Mouse (Mus musculus) cerebellum, adult 9-11 months (tissue): ENCODE measurements around the gene Wdpcp.

Source experiments
- DNase-seq: peaks from one replicate; pipeline ENCODE4 v3.0.0; 2022

Gene Wdpcp

DNA sequence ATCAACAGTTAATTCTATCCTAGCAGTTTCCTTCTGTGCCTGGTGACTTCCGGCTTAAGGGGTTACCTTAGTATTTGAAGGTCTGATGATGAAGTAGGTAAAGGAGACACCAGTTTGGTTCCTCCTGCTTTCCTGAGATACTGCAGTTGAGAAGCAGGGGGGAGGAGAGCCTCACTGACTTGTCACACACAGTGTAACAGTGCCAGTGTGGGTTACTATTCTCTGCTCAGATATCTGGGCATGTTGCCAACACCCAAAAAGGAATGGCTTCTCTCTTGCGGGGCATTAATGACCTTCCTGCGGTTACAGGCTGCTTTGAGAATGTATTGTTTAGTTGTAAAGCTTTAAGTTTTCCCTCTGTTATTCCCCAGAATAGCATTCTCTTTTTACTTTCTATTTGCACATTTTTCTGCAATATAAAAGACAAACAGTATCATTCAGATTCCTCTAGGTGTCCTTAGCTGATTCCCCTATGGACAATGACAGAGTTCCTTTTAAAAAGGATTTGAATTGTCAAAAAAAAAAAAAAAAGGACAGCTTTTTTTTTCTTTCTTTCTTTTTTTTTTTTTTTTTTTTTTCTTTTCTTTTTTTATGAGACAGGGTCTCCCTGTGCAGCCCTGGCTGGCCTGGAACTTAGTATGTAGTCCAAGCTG is 2.5 kb upstream of the Wdpcp start:
- DNase-seq = peak; percentile 67

GRCm38 (mm10) chr11:21570109-21570474 is 1.9 kb upstream of the Wdpcp start:
- DNase-seq = peak; percentile 17

GRCm38 (mm10) chr11:21570973-21571372 is 1.1 kb upstream of the Wdpcp start:
- peak; percentile 60 for DNase-seq

- no peak for DNase-seq
Observed at GRCm38 (mm10) chr11:21581472-21581871, 9.4 kb downstream of the Wdpcp start.

DNA sequence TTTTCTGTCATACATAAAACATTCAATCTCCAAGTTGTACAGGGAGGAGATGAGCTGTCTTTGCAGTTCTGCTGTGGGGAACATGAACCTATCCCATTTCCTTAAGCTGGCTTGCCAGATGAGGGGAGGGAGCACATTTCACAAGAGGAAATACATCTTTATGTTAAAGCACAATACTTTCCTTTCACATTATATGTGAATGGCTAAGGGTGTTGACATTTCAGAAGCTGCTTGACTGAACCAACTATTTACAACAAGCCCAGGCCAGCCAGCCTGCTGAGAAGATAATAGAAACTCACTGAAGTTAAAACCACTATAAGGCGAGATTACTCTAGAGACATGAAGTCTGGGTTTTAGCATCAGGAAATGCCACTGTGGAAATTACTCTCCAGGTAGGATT is 11.3 kb downstream of the Wdpcp start:
- no peak for DNase-seq

GRCm38 (mm10) chr11:21602497-21602896 is 30.5 kb downstream of the Wdpcp start:
- DNase-seq = no peak

DNA sequence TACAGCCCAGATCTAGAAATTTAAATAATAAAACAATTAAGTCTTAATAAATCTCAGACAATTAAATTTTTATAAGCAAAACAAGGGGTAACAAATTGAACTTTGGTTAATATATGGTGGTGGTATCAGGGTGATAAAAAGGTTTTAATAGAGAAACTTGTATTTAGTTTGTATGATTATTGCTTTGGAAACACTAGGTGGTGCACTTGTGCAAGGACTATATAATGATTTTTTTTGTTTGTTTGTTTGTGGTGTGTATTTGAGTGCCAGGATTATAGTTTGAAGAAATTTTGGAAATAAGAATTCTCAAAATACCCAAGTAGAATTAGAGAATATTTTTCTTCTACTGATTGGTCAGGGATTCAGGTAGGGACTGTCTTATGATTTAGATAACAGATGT is 43.9 kb downstream of the Wdpcp start:
- no peak for DNase-seq

GRCm38 (mm10) chr11:21634171-21634907 is 62.3 kb downstream of the Wdpcp start:
- DNase-seq = no peak

- DNase-seq = no peak
Observed at GRCm38 (mm10) chr11:21638341-21638740, 66.3 kb downstream of the Wdpcp start.

DNA sequence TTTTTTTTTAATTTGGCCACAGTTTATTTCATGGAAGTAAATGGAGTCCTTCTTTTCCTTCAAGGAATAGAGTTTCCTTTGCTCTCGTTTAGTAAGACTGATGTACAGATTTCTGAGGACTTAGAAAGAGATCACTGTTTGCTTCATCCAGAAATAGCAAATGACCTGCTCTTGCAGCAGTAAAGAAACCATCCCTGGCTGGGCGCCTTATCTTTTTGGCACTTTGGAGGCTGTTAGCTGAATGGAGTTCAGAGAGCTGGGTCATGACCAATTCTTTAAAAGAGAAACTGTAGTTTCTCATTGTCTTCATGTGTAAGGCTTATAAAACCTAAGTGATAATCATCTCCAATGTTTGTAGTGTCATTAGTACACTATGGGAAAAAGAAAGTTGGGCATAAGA is 67.5 kb downstream of the Wdpcp start:
- no peak for DNase-seq

GRCm38 (mm10) chr11:21644231-21644630 is 72.2 kb downstream of the Wdpcp start:
- DNase-seq = no peak

DNA sequence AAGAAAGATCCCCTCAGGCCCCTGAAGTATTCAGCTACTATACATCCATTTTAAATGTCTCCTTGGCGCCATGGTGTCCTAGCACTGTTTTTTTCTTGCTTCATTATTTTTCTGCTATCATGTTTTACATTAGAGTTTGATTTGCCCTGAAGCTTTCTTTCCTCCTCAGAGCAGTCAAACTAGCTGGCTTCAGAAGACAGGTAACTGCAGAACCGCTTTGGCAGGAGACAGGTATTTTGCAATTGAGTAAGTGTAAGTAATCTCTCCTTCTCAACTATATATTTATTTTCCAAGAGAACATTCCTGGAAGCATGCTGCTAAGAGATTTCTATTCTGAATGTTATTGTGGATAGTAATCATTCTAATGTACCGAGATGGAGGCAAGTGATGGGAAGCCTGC is 74.1 kb downstream of the Wdpcp start:
- DNase-seq = no peak

GRCm38 (mm10) chr11:21658985-21659384 is 87.0 kb downstream of the Wdpcp start:
- no peak for DNase-seq

DNA sequence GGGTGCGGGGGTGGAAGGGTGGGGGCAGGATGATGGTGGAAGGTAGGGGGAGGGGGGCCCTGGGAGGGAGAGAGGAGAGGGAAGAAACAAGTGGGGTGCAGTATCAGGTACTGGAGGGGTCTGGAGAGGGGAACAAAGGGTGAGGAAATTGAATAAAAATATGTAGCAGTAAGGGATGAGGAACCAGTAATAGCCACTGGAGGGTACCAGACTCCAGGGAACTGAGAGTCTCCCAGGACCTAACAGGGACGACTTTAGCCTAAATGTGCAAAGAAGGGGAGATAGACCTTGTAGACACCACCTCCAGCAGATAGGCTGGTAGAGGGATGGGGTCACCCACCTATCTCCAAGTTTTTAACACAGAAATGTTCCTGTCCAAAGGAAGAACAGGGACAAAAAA is 105.0 kb downstream of the Wdpcp start:
- no peak for DNase-seq

DNA sequence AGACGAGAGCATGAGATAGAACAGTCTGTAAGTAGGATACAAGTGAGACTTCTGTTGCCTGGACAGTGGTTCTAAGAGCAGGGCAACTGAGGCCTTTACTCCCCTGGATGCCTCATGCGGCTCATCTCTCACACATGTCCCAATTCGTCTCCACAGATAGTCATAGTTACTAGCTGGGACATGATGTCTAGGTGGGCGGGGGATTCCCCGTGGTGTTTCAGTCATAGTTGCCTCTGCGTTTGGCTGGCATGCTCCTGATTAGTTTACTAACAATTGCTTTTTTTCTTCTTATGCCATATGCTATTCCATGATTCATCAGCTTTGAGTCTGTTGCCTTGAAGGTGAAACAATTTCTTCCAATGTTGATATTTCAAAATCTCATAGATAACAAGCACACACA is 116.4 kb downstream of the Wdpcp start:
- DNase-seq = no peak

GRCm38 (mm10) chr11:21690730-21691129 is 118.7 kb downstream of the Wdpcp start:
- DNase-seq = no peak

DNA sequence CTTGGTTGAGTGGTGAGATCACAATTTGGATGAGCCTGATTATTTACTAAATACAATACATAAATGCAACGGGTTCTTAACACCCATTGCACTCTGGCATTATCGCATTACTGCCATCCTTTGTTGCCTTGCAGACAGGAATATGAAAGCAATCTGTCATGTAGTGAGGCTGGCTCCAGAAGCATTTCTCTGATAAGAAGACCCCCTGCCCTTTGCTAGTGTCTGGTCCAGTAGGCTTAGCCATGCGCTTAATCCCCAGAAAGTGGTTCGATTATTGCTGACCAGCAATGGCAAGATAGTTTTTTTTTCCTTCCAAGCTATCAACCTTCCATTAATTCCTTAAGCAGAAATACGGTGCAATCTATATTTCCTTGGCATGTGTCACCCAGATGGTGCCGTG is 122.1 kb downstream of the Wdpcp start:
- no peak for DNase-seq

DNA sequence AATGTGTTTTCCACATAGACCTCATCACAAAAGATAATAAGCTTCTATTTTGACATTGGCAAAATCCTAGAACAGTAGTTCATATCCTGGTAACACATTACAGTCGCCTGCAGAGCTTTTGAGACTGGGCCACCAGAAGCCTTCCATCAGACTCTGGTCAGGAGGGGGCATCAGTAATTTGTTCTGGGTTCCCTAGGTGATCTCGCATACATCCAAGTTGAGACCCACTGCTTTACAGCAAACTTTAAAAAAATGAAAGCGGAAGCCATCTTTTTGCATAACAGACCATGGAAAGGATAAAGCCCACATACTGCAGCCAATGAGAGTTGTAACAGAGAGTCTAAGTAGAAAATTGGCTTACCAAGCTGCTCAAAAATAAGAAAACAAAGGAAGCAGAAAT is 125.6 kb downstream of the Wdpcp start:
- no peak for DNase-seq

DNA sequence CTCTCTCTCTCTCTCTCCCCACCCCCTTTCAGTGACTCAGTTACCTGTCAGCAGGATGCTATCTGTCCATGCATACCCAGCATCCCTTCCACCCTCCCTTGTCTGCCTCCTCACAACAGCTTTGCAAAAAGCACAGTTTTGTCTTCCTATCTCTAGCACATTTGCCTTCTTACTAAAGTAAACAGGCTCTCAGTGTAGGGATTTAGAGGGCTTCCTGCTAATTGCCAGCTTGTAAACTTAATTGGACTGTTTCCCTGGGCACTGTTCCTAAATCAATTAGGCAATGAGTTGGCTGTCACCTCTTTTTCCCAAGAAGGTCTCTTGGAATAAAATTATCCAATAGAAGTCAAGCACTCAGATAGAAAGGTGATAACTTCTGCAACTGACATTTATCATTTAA is 141.5 kb downstream of the Wdpcp start:
- no peak for DNase-seq

DNA sequence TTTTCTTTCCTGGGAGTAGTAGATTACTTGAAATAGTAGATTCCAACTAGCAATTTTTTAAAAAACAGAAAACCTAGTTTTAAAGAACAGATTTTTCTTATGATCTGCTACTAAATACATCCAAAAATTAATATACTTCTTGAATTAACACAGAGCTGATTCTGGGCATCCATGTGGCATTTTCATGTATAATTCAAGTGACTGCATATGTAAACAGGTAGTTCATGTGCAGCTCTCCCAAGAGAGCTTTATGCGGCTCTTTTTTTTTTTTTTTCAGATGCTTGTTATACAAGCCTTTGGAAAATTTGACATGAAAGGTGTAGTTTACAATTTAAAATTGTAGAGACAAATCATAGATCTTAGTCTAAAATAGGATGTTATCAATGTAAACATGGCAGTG is 142.0 kb downstream of the Wdpcp start:
- no peak for DNase-seq

GRCm38 (mm10) chr11:21726329-21726728 is 154.3 kb downstream of the Wdpcp start:
- DNase-seq = no peak

DNA sequence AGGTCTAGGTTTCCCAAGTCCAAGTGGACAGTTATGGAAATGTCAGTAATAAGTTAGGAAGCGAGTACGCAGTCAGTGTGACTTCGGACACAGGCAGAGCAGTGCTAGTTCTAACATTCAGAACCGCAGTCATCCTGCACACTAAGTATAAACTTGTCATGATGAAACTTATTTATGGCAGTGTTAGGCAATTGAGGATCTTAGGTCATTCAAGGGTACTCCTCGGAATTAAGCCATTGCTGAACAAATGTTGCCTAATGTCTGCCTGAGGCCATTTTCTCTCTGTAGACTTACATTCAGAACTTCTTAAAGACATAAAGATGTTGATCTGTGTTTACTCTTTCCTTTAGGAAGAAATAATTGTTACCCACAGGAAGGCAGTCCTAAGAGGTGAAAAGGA is 157.0 kb downstream of the Wdpcp start:
- DNase-seq = no peak

DNA sequence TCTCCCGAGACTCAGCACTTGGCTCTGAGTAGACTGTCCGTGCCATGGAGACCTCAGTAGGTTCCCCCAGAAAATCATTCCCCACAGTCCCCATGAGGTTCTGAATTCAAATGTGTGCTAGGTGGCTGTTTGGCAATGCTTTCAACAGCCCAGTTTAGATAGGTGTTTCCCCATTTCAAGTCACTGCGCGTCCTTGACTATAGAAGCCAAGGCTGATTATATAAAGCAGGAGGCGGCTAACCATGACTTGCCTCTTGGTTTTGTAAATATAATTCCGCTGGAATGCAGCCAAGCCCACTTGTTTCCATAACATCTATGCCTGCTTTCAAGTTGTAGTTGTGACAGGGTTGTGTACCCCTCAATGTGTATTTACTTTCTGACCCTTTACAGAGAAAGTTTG is 157.9 kb downstream of the Wdpcp start:
- DNase-seq = no peak

DNA sequence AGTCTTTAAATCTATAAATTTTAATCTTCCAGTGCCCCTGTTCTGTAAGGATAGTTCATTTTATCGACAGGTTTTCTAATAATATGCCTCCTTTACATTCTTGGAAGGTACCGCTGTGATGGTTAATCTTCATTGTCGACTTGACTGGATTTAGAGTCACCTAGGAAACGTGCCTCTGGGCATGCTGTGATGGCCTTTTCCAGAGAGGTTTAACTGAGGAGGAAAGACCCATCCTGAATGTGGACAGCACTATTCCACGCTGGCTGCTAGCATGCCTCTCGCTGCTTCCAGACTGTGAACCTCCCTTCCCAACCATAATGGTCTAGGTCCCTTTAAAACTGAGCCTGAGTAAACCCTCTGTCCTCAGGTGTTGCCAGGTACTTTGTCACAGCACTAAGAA is 163.2 kb downstream of the Wdpcp start:
- no peak for DNase-seq

- DNase-seq = no peak
Observed at GRCm38 (mm10) chr11:21749487-21749886, 177.5 kb downstream of the Wdpcp start.
